Mouse (Mus musculus) heart, postnatal 36 days (tissue): ENCODE measurements around the gene Them5. TPM values are rescaled to one million over a fixed set of nuclear protein-coding genes. Genes with fewer than 3 reads are reported as not detected.

ENCODE experiments used
- total RNA-seq, 2 experiments: library from RNA; stranded (reverse); gene quantifications; 2 replicates each; pipeline ENCODE4 v1.2.3; 2021

The Them5 gene
- total RNA-seq, 2 experiments from 2014 or later = not detected

Other genes with a start within 250 kb of the Them5 start
- not detected for gene Gm10696, start 163.9 kb upstream of the Them5 start, total RNA-seq
- gene Gm5286, start 145.4 kb upstream of the Them5 start, total RNA-seq = not detected
- not detected for gene Gm4778, start 78.1 kb upstream of the Them5 start, total RNA-seq
- gene Them4, start 32.0 kb upstream of the Them5 start, total RNA-seq = 10 to 100 TPM; 13.7 to 15.6 TPM
- under 1 TPM in 1 of 2 experiments, not detected in 1; 0.27 TPM for gene C2cd4d, start 20.3 kb downstream of the Them5 start, total RNA-seq
- gene Rorc, start 30.7 kb downstream of the Them5 start, total RNA-seq = 10 to 100 TPM; 31.9 to 48.1 TPM
- under 1 TPM; 0.11 to 0.16 TPM for gene Lingo4, start 56.4 kb downstream of the Them5 start, total RNA-seq
- gene Tdrkh, start 71.2 kb downstream of the Them5 start, total RNA-seq = 1 to 10 TPM; 4.0 to 5.1 TPM
- gene Mrpl9, start 101.2 kb downstream of the Them5 start, total RNA-seq = 10 to 100 TPM; 68.6 to 74.2 TPM
- gene Oaz3, start 101.8 kb downstream of the Them5 start, total RNA-seq = not detected
- gene Celf3, start 136.2 kb downstream of the Them5 start, total RNA-seq = under 1 TPM in 1 of 2 experiments, not detected in 1; 0.19 TPM
- gene Riiad1, start 138.2 kb downstream of the Them5 start, total RNA-seq = 1 to 10 TPM in 1 of 2 experiments, under 1 TPM in 1; 0.46 to 1.2 TPM
- 10 to 100 TPM; 27.8 to 28.8 TPM for gene Snx27, start 240.6 kb downstream of the Them5 start, total RNA-seq